Mouse (Mus musculus) E14TG2a.4 (cell line): ENCODE data around the gene Gm42372.

Experiments
- H3K27me3 ChIP-seq: 2 replicates; pipeline ENCODE4 v1.6.1; 2014; ENCODE audit warnings: low read length, control low read depth; ENCODE audit not compliant: insufficient read depth
- H3K36me3 ChIP-seq: 2 replicates; pipeline ENCODE4 v1.6.1; 2014; ENCODE audit warnings: low read length, control low read depth; ENCODE audit not compliant: insufficient read depth
- H3K4me1 ChIP-seq: replicated peaks from 2 replicates; pipeline ENCODE4 v1.6.1; 2014; ENCODE audit warnings: low read depth, low read length, control low read depth
- H3K4me3 ChIP-seq: replicated peaks from 2 replicates; pipeline ENCODE4 v1.5.1; 2014; ENCODE audit warnings: mild to moderate bottlenecking, low read length
- H3K9me3 ChIP-seq: 2 replicates; pipeline ENCODE4 v1.6.1; 2014; ENCODE audit warnings: low read length, control low read depth
- CTCF ChIP-seq: conservative IDR thresholded peaks from 2 replicates; pipeline ENCODE4 v1.5.1; 2014; ENCODE audit warnings: low read length
- NANOG ChIP-seq: IDR thresholded peaks from 2 replicates; pipeline ENCODE4 v1.6.1; 2014; ENCODE audit warnings: borderline replicate concordance, low read length, mixed read lengths
- POU5F1 ChIP-seq: IDR thresholded peaks from 2 replicates; pipeline ENCODE4 v1.6.1; 2014; ENCODE audit warnings: low read length, borderline replicate concordance

Gm42372 gene

GRCm38 (mm10) chr7:17007300-17007699, 24.4 kb downstream of the Gm42372 start:
- H3K4me3 ChIP-seq = no peak overlapping the region
- no peaks in the 10 kb centered on the region for H3K9me3 ChIP-seq
- peaks cover 37% of the 10 kb centered on the region for H3K4me1 ChIP-seq
- no peaks in the 10 kb centered on the region for H3K27me3 ChIP-seq
- no peak for TF ChIP-seq CTCF
- TF ChIP-seq POU5F1 = no peak
- peaks cover 93% of the 10 kb centered on the region for H3K36me3 ChIP-seq

- TF ChIP-seq CTCF = no peak
- TF ChIP-seq NANOG = no peak
- TF ChIP-seq POU5F1 = no peak
- peaks cover 100% of the 10 kb centered on the region for H3K36me3 ChIP-seq
Observed at GRCm38 (mm10) chr7:17009326-17010009, 26.6 kb downstream of the Gm42372 start.

DNA sequence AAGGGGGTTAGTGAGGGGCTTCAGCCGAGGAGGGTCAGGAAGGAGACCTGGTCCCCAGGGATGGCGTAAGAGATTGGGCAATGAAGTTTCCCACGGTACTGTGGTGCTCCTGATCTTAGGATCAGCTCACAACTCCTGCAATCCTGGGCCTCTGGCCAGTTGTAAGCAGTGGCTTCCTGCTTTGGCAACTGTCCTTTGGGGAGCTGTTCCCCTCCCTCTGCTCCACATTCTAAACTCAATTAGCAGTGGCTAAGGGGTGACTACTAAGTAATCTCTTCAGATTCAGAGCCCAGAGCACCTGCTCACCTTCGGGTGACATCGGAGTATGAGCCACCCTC, 27.1 kb downstream of the Gm42372 start:
- Histone ChIP-seq H3K4me3 (no peak overlapping the region), H3K4me1 (peaks cover 13% of the 10 kb centered on the region), H3K36me3 (peaks cover 100% of the 10 kb centered on the region), H3K27me3 (no peaks in the 10 kb centered on the region), H3K9me3 (no peaks in the 10 kb centered on the region)
- no peak for TF ChIP-seq NANOG
- no peak for TF ChIP-seq POU5F1
- no peak for TF ChIP-seq CTCF

More at GRCm38 (mm10) chr7:17009326-17010009, 26.6 kb downstream of the Gm42372 start:
- H3K4me1 ChIP-seq = peaks cover 18% of the 10 kb centered on the region
- H3K27me3 ChIP-seq = no peaks in the 10 kb centered on the region
- H3K4me3 ChIP-seq = no peak overlapping the region
- H3K9me3 ChIP-seq = no peaks in the 10 kb centered on the region

DNA sequence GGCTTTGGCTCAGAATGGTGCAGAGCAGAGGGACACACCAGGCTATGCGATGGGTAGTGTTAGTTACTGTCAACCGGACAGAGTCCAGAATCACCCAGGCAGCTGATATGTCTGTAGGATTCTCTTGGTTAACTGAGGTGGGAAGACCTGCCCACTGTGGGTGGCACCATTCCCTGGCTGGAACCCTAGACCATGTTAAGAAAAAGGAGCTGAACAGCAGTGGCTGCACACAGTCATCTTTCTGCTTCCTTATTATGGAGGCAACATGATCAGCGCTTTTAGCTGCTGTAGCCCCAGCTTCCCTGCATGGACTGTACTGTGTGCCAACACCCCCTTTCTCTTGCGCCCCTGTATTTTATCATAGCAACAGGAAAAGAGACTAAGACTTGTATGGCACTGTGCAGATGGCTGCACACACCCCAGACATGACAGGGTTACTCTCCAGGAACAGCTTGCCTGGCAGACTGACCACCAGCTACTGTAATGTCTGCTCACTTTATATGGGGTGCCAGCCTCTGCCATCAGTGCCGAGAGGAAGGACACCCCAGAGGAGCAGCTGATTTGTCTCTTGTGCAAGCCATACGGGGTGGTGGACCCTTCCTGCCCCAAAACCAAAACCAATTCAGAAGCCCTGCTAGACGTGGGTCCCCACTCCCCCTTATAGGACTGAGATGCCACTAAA, 29.2 kb downstream of the Gm42372 start:
- Histone ChIP-seq H3K9me3 (no peaks in the 10 kb centered on the region), H3K4me1 (peaks cover 20% of the 10 kb centered on the region), H3K4me3 (no peak overlapping the region), H3K27me3 (no peaks in the 10 kb centered on the region), H3K36me3 (peaks cover 100% of the 10 kb centered on the region)
- TF ChIP-seq CTCF (no peak), POU5F1 (no peak), NANOG (no peak)

GRCm38 (mm10) chr7:17015381-17015780, 32.5 kb downstream of the Gm42372 start:
- H3K9me3 ChIP-seq = no peaks in the 10 kb centered on the region
- TF ChIP-seq CTCF (no peak), POU5F1 (no peak), NANOG (no peak)
- no peak overlapping the region for H3K4me3 ChIP-seq
- peaks cover 96% of the 10 kb centered on the region for H3K36me3 ChIP-seq
- H3K27me3 ChIP-seq = no peaks in the 10 kb centered on the region
- H3K4me1 ChIP-seq = peaks cover 45% of the 10 kb centered on the region

DNA sequence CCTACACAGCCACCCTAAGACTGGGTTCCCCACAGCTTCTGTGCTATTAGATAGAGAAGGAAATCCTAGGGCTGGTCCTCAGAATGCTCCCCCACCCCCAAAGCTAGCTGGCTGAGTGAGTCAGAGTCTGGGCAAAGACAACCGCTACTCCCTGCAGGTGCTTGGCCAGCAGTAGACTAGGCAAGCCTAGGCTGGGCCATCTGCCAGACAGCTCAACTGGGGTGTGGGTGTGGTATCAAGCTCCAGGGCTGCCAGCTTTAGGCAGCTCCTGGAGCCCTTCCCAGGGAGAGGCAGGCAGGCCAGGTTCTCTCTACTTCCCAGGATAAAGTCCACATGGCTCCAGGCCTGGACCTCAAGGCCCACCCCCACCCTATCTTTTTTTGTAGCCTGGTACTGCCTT, 34.1 kb downstream of the Gm42372 start:
- H3K4me1 ChIP-seq = peaks cover 55% of the 10 kb centered on the region
- no peak overlapping the region for H3K4me3 ChIP-seq
- peaks cover 96% of the 10 kb centered on the region for H3K36me3 ChIP-seq
- TF ChIP-seq CTCF (no peak), POU5F1 (no peak), NANOG (no peak)
- no peaks in the 10 kb centered on the region for H3K9me3 ChIP-seq
- no peaks in the 10 kb centered on the region for H3K27me3 ChIP-seq

GRCm38 (mm10) chr7:17017921-17018320, 35.0 kb downstream of the Gm42372 start:
- Histone ChIP-seq H3K9me3 (no peaks in the 10 kb centered on the region), H3K4me3 (no peak overlapping the region), H3K36me3 (peaks cover 96% of the 10 kb centered on the region), H3K27me3 (no peaks in the 10 kb centered on the region), H3K4me1 (peaks cover 62% of the 10 kb centered on the region)
- no peak for TF ChIP-seq CTCF
- no peak for TF ChIP-seq NANOG
- no peak for TF ChIP-seq POU5F1

DNA sequence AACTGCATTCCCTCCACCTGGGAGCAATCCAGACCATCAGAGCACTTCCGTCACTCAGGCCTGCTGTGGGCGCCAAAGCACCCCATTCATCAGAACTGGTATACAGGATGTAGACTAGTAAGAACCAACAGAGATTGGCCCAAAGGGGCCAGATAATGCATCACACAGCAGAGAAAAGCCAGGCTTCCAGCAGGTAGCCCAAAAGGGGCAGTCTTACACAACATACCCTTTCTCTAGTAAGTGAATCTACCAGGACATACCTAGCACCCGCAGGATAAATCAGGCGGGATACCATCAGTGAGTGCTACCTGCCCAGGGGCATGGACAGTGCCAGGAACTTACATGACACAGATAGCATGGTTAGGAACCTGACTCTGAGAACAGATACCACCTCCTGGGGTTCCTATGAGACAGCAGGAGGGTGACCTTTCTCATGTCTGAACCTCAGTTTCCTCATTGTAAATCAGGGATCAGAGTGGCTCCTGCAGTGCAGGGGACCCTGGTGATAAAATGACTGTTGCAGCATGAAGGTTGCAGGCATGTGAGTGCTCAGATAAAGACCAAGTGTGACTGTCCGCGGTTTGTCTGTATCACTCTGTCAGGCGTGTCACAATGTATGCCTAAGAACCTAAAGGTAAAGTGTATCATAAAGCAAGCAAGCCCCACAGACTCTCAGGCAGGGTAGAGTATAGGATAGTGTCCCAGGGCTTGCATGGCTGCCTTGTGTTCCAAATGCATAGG, 36.7 kb downstream of the Gm42372 start:
- H3K4me3 ChIP-seq = no peak overlapping the region
- TF ChIP-seq CTCF (no peak), POU5F1 (no peak), NANOG (no peak)

More for the DNA sequence above, 36.7 kb downstream of the Gm42372 start:
- H3K27me3 ChIP-seq = no peaks in the 10 kb centered on the region
- peaks cover 75% of the 10 kb centered on the region for H3K4me1 ChIP-seq
- no peaks in the 10 kb centered on the region for H3K9me3 ChIP-seq
- H3K36me3 ChIP-seq = peaks cover 96% of the 10 kb centered on the region
